Mouse (Mus musculus) C2C12 (cell line): Measurements from ENCODE around the gene 2410004B18Rik.

ENCODE experiments used
- CTCF ChIP-seq: IDR thresholded peaks from one replicate; pipeline ENCODE4 v1.5.1; 2011; ENCODE audit not compliant: control insufficient read depth, insufficient read depth, insufficient read length
- MAX ChIP-seq: IDR thresholded peaks from one replicate; pipeline ENCODE4 v1.6.1; 2011; ENCODE audit warnings: mild to moderate bottlenecking, control low read depth

GRCm38 (mm10) chr3:145959824-145960223 is 22.0 kb downstream of the 2410004B18Rik start:
- no peak for TF ChIP-seq CTCF
- no peak for TF ChIP-seq MAX
